Mouse (Mus musculus): ENCODE results near the gene Grip2. TPM values are rescaled to one million over a fixed set of nuclear protein-coding genes. Genes with fewer than 3 reads are reported as not detected.
A peak's percentile ranks its signal among the peaks of the same experiment; 100 is the strongest.

The Grip2 gene
- polyA plus RNA-seq (2015; fragmentation: Nextera tagmentation; extraction: Ambion mirVana): 0.35 and 1.0 TPM in 2 replicates

DNA sequence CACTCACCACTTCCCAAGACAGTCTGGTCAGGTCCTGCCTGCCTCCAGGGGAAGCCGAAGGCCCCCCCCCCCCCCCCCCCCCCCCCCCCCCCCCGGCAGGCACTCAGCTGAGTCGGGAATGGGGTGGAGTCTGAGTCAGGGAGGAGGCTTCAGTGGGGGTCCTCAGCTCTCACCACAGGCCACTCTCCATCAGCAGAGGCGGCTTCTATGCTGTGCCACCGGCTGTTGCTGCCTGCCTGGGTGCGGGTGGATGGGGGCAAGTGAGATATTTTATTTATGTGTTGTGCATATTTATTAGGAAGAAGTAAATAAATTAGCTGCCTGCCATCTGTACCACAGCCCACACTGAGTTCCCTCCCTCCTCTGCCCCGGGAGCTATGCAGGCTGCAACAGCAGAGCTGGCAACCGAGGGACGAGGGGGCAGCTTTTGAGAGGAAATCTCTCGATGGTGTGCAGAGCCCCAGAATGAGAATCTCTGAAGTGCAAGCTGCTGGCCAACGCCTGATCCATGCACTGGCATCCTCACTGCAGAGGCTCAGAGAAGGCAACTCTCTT is at the start of gene Grip2:
Grip2 (minus strand) TSS at position 235 of the 555 bp plus-strand sequence.
- H3K4me3 ChIP-seq (replicated peaks; ENCODE audit: low read length): no peak within 1 kb of the TSS
- H3K9me3 ChIP-seq (replicated peaks; ENCODE audit: control insufficient read depth, low read length): no peaks in the 10 kb centered on the region
- 64% methylated on average over 9 of the region's 11 CpGs for WGBS
- no peaks in the 10 kb centered on the region for H3K4me1 ChIP-seq (ENCODE audit: control insufficient read depth, insufficient read depth, low read length)
- no peak within 1 kb of the TSS for H3K4me2 ChIP-seq (ENCODE audit: low read depth, low read length)
- no peak within 1 kb of the TSS for H3K27ac ChIP-seq (ENCODE audit: low read length)
- H3K9ac ChIP-seq (ENCODE audit: low read length): no peak within 1 kb of the TSS
- no peaks in the 10 kb centered on the region for H3K27me3 ChIP-seq (ENCODE audit: control insufficient read depth, insufficient read depth, low read length)
- no peak for ATAC-seq (ENCODE audit: insufficient read depth, low FRiP score)
- no peaks in the 10 kb centered on the region for H3K36me3 ChIP-seq (ENCODE audit: control insufficient read depth, insufficient read depth, low read length)

DNA sequence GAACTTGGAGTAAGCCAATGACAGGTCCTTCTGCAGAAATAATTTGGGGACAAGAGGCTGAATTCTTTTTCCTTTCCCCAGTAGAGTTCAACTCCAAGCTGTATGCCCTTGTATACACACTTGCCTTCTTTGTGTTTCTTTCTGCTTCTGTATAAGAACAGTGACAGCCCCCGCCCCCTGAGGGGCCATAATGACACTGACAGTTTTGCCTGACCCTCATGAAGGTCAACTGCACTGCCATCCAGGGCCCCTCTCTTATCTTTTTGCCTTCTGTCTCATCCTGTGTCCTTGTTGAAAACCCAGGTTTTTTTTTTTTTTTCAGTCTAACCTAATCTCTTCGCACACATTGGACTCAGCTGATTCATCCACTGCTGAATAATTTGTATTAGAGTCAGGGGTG is 45.7 kb upstream of the Grip2 start:
- H3K4me2 ChIP-seq (ENCODE audit: low read depth, low read length): no peak overlapping the region
- 36% methylated on average over 2 of the region's 2 CpGs for whole genome bisulfite sequencing
- no peak overlapping the region for H3K4me3 ChIP-seq (replicated peaks; ENCODE audit: low read length)
- H3K9me3 ChIP-seq (replicated peaks; ENCODE audit: control insufficient read depth, low read length): no peaks in the 10 kb centered on the region
- no peaks in the 10 kb centered on the region for H3K36me3 ChIP-seq (ENCODE audit: control insufficient read depth, insufficient read depth, low read length)
- ATAC-seq (ENCODE audit: insufficient read depth, low FRiP score): no peak
- H3K27ac ChIP-seq (ENCODE audit: low read length): no peak overlapping the region
- no peak overlapping the region for H3K9ac ChIP-seq (ENCODE audit: low read length)
- H3K27me3 ChIP-seq (ENCODE audit: control insufficient read depth, insufficient read depth, low read length): 0 out of 2 replicates have a peak, but pooled peaks cover 2% of the 10 kb centered on the region
- H3K4me1 ChIP-seq (ENCODE audit: control insufficient read depth, insufficient read depth, low read length): no peaks in the 10 kb centered on the region

DNA sequence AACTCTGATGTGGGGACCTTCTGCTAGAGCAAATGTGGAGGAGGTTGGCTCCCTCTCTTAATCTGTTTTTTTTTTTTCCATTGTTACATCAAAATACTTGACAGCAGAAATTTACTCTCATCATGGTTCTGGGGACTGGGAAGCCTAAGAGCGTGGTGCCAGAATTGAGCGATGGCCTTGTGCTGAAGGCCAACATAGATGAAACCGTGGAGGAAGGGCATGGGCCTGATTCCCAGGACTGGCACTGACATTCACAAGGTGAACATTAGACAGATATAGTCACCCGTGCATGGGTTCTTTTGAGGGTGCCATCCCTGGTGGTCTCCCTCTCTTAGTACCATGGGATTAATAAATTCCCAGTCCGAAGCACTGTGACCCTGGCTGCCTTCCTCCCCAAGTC is 41.0 kb upstream of the Grip2 start:
- Histone ChIP-seq H3K4me2 (ENCODE audit: low read depth, low read length) (no peak overlapping the region), H3K36me3 (ENCODE audit: control insufficient read depth, insufficient read depth, low read length) (no peaks in the 10 kb centered on the region), H3K4me3 (replicated peaks; ENCODE audit: low read length) (no peak overlapping the region), H3K9ac (ENCODE audit: low read length) (no peak overlapping the region), H3K27ac (ENCODE audit: low read length) (no peak overlapping the region), H3K9me3 (replicated peaks; ENCODE audit: control insufficient read depth, low read length) (no peaks in the 10 kb centered on the region), H3K4me1 (ENCODE audit: control insufficient read depth, insufficient read depth, low read length) (no peaks in the 10 kb centered on the region), H3K27me3 (ENCODE audit: control insufficient read depth, insufficient read depth, low read length) (no peaks in the 10 kb centered on the region)
- ATAC-seq (ENCODE audit: insufficient read depth, low FRiP score): no peak
- WGBS: 85% methylated on average over 5 of the region's 5 CpGs

DNA sequence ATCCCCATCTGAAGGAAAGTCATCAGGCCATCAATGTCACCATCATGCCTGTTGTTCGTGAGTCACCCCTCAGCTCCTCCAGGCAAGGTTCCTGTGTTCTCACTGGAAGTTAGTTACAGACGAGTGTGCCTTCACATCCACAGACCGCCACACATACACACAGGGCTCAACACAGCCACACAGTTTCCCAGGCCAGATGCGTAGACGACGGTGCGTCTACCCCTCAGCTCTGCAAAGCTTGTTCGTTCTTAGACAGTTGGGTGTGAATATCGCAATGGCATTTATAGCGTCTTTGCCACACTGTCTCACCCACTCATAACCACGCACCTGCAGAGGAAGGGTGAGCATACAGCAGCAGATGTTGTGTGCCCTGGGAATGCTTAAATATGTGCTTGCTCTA is 38.6 kb upstream of the Grip2 start:
- no peaks in the 10 kb centered on the region for H3K36me3 ChIP-seq (ENCODE audit: control insufficient read depth, insufficient read depth, low read length)
- H3K9me3 ChIP-seq (replicated peaks; ENCODE audit: control insufficient read depth, low read length): no peaks in the 10 kb centered on the region
- ATAC-seq (ENCODE audit: insufficient read depth, low FRiP score): no peak
- H3K4me2 ChIP-seq (ENCODE audit: low read depth, low read length): no peak overlapping the region
- 83% methylated on average over 11 of the region's 11 CpGs for WGBS
- no peak overlapping the region for H3K27ac ChIP-seq (ENCODE audit: low read length)
- no peak overlapping the region for H3K9ac ChIP-seq (ENCODE audit: low read length)
- no peaks in the 10 kb centered on the region for H3K4me1 ChIP-seq (ENCODE audit: control insufficient read depth, insufficient read depth, low read length)
- no peak overlapping the region for H3K4me3 ChIP-seq (replicated peaks; ENCODE audit: low read length)
- no peaks in the 10 kb centered on the region for H3K27me3 ChIP-seq (ENCODE audit: control insufficient read depth, insufficient read depth, low read length)

DNA sequence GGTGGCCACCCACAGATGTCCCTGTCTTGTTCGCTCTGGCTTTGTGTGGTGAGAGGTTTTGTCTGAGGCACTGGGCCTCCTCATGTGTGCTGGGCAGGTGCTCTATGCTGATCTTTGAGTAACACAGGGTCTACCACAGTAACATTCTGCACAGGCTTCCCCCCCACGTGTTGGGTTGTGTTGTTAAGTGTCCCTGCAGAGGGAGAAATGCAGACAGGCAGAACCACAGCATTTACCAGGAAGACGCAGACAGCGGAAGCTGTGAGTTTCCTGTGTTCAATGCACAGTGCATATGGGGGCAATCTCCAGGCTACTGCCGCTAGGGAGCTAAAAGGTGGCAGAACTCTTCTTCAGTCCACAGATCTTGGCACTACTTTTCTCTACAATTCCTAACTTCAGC is 37.5 kb upstream of the Grip2 start:
- Histone ChIP-seq H3K36me3 (ENCODE audit: control insufficient read depth, insufficient read depth, low read length) (no peaks in the 10 kb centered on the region), H3K9ac (ENCODE audit: low read length) (no peak overlapping the region), H3K9me3 (replicated peaks; ENCODE audit: control insufficient read depth, low read length) (no peaks in the 10 kb centered on the region), H3K4me2 (ENCODE audit: low read depth, low read length) (no peak overlapping the region), H3K4me3 (replicated peaks; ENCODE audit: low read length) (no peak overlapping the region), H3K4me1 (ENCODE audit: control insufficient read depth, insufficient read depth, low read length) (no peaks in the 10 kb centered on the region), H3K27ac (ENCODE audit: low read length) (no peak overlapping the region), H3K27me3 (ENCODE audit: control insufficient read depth, insufficient read depth, low read length) (no peaks in the 10 kb centered on the region)
- no peak for ATAC-seq (ENCODE audit: insufficient read depth, low FRiP score)
- 72% methylated on average over 5 of the region's 5 CpGs for WGBS

DNA sequence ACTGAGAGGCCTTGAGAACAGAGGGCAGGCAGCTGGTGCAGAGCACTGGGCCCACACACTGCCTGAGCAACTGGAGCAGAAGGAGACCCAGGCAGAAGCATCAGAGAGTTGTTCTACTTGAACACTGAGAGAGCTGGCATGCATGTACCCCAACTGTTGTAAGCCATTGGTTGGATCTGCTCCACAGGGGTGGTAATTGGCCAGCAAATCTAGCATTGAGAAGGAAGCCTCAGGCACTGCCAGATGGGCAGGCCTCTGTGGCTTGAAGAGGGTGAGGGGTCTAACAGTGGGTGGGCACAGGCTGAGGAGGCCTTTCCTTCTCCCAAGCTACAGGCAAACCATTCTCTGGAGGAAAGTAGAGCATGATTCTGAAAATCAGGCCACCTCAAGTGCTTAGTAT is 35.8 kb upstream of the Grip2 start:
- no peaks in the 10 kb centered on the region for H3K4me1 ChIP-seq (ENCODE audit: control insufficient read depth, insufficient read depth, low read length)
- H3K4me2 ChIP-seq (ENCODE audit: low read depth, low read length): no peak overlapping the region
- no peaks in the 10 kb centered on the region for H3K9me3 ChIP-seq (replicated peaks; ENCODE audit: control insufficient read depth, low read length)
- ATAC-seq (ENCODE audit: insufficient read depth, low FRiP score): no peak
- H3K4me3 ChIP-seq (replicated peaks; ENCODE audit: low read length): no peak overlapping the region
- H3K27me3 ChIP-seq (ENCODE audit: control insufficient read depth, insufficient read depth, low read length): no peaks in the 10 kb centered on the region
- no peak overlapping the region for H3K27ac ChIP-seq (ENCODE audit: low read length)
- H3K36me3 ChIP-seq (ENCODE audit: control insufficient read depth, insufficient read depth, low read length): no peaks in the 10 kb centered on the region
- no peak overlapping the region for H3K9ac ChIP-seq (ENCODE audit: low read length)

DNA sequence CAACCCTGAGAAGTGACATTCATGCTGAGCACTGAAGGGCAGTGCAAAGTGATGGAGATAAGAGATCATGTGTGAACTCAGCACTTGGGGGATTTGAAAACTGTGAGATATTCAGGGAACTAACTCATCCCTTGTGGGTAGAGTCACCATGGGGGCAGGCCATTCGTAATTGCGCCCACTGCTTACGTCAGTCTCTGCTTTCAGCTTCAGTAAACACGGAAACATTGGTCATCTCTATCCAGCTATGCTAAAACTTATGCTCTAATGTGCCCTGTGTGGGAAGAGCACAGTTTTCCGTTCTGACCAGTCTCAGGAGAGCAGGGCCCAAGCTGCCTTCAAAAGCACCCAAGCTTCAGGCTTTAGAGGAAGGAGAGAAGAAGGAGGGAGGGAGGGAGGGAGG is 31.3 kb upstream of the Grip2 start:
- H3K9ac ChIP-seq (ENCODE audit: low read length): no peak overlapping the region
- H3K9me3 ChIP-seq (replicated peaks; ENCODE audit: control insufficient read depth, low read length): no peaks in the 10 kb centered on the region
- no peak overlapping the region for H3K4me3 ChIP-seq (replicated peaks; ENCODE audit: low read length)
- no peak overlapping the region for H3K4me2 ChIP-seq (ENCODE audit: low read depth, low read length)
- H3K27me3 ChIP-seq (ENCODE audit: control insufficient read depth, insufficient read depth, low read length): no peaks in the 10 kb centered on the region
- H3K36me3 ChIP-seq (ENCODE audit: control insufficient read depth, insufficient read depth, low read length): no peaks in the 10 kb centered on the region
- no peak overlapping the region for H3K27ac ChIP-seq (ENCODE audit: low read length)
- H3K4me1 ChIP-seq (ENCODE audit: control insufficient read depth, insufficient read depth, low read length): no peaks in the 10 kb centered on the region
- WGBS: 61% methylated on average over 5 of the region's 5 CpGs
- no peak for ATAC-seq (ENCODE audit: insufficient read depth, low FRiP score)

DNA sequence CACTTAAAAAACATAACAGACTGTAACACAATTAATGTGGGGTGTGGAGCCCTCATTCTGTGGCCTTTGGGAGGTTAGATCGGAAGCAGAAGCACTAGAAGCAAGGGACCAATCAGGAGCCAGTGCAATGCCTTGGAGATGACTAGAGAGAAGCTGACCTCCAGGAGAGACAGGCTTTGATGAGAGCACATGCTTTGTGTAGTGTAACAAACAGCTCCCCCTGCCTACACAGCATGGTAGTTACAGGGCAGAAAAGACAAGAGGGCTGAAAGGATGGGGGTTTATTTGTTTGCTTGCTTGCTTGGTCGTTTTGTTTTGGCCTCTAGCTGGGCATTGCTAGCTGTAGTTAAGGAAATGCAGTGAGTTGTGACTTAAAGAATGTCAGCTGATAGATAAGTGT is 25.5 kb upstream of the Grip2 start:
- no peak overlapping the region for H3K27ac ChIP-seq (ENCODE audit: low read length)
- H3K4me3 ChIP-seq (replicated peaks; ENCODE audit: low read length): no peak overlapping the region
- H3K4me1 ChIP-seq (ENCODE audit: control insufficient read depth, insufficient read depth, low read length): no peaks in the 10 kb centered on the region
- no peak for ATAC-seq (ENCODE audit: insufficient read depth, low FRiP score)
- no peaks in the 10 kb centered on the region for H3K36me3 ChIP-seq (ENCODE audit: control insufficient read depth, insufficient read depth, low read length)
- 14% methylated on average over 2 of the region's 2 CpGs for WGBS
- H3K9ac ChIP-seq (ENCODE audit: low read length): no peak overlapping the region
- H3K9me3 ChIP-seq (replicated peaks; ENCODE audit: control insufficient read depth, low read length): no peaks in the 10 kb centered on the region
- no peak overlapping the region for H3K4me2 ChIP-seq (ENCODE audit: low read depth, low read length)
- no peaks in the 10 kb centered on the region for H3K27me3 ChIP-seq (ENCODE audit: control insufficient read depth, insufficient read depth, low read length)

DNA sequence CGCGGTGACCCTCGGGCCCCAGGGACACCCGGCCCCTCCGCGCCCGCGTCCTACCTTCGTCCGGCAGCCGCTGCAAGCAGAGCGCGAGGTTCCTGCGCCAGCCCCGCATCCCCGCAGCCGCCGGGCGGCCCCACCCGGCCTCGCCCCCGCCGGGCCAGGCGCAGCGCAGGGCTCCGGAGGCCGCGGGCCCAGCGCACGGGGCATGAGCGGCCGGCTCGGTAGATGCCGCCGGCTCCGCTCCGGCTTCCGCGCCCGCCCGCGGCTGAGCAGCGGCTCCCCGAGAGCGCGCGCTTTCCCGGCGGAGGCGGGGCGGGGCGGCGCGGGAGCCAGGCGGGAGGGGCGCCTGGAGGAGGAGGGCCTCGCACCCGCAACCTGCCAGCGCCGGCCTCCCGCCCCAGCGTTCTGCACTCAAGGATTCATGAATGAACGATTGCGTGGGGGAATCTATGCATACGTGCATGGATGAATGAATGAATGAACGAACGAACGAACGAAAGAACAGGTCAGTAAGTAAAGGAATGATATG is 16.6 kb upstream of the Grip2 start:
- no peaks in the 10 kb centered on the region for H3K36me3 ChIP-seq (ENCODE audit: control insufficient read depth, insufficient read depth, low read length)
- no peaks in the 10 kb centered on the region for H3K9me3 ChIP-seq (replicated peaks; ENCODE audit: control insufficient read depth, low read length)
- no peak overlapping the region for H3K27ac ChIP-seq (ENCODE audit: low read length)
- peaks cover 55% of the 10 kb centered on the region for H3K27me3 ChIP-seq (ENCODE audit: control insufficient read depth, insufficient read depth, low read length)
- peak overlapping the region; percentile 75 for H3K4me2 ChIP-seq (ENCODE audit: low read depth, low read length)
- H3K4me1 ChIP-seq (ENCODE audit: control insufficient read depth, insufficient read depth, low read length): no peaks in the 10 kb centered on the region; the same call in 1 of the 2 replicates
- 5% methylated on average over 69 of the region's 69 CpGs for WGBS
- no peak for ATAC-seq (ENCODE audit: insufficient read depth, low FRiP score)
- 0 out of 2 replicates have a peak overlapping the region, but pooled peaks have one; percentile 33 for H3K9ac ChIP-seq (ENCODE audit: low read length)
- H3K4me3 ChIP-seq (replicated peaks; ENCODE audit: low read length): peak overlapping the region; percentile 45
